Mouse (Mus musculus) embryonic fibroblast, embryonic 13.5 days (primary cell): Measurements from ENCODE around the gene Ambra1.
A peak's percentile ranks its signal among the peaks of the same experiment; 100 is the strongest.

Source experiments
- CTCF ChIP-seq: IDR thresholded peaks from 2 replicates; pipeline ENCODE4 v1.5.1; 2011; ENCODE audit warnings: mild to moderate bottlenecking, control low read depth, low read length, moderate library complexity, borderline replicate concordance; ENCODE audit not compliant: insufficient read depth
- POLR2A ChIP-seq: IDR thresholded peaks from 2 replicates; pipeline ENCODE4 v1.6.1; 2011; ENCODE audit warnings: low read depth, mild to moderate bottlenecking, control low read depth, low read length, moderate library complexity

DNA sequence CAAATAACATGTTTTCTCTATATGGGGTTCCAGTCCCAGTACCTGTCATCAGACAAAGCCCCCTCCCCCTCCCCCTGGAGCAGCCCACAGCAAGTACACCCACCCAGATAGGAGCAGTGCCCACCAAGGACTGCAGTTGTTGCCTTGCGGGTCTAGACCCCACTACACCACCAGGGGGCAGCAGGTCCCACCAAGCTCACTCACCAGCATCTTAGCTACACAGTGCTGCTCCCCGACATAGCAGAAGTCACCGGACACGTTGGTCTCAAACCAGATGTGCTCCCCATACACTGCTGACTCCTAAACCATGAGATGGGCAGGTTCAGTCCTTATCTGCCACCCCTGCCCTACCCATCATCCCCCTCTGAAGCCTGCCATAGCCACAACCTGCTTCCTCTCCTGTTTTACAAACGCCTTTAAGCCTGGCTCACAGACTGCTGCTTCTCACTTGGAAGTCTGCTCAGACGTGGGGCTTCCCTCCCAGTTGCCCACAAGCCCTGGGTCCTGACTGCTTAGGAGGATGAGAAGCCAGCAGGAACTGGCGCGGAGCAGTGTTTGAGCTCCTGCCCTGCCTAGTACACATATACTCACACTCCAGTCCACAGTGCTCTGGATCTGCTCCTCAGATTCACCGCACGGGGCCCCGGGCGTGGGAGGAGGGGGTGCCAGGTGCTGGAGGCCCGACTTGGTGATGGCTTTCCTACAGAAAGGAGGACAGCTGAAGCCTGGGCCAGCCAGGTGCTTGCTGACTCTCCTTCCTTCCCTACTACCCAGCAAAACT is 214.4 kb downstream of the Ambra1 start:
- peak; percentile 99 for TF ChIP-seq CTCF
- no peak for TF ChIP-seq POLR2A
